Mouse (Mus musculus) Muller cell, postnatal 12 days (primary cell): ENCODE results near the gene 0610012G03Rik.
"Not testable (repeated sequence)": the region's sequence is repeated elsewhere in the genome, so short reads cannot be mapped to it uniquely, and the experiment has no call there.

Experiments used
- DNase-seq: peaks from one replicate; pipeline ENCODE4 v3.0.0-alpha.2; 2015; ENCODE audit errors: inconsistent ontology term

Gene 0610012G03Rik

GRCm38 (mm10) chr16:31948345-31948774 lies at the start of gene 0610012G03Rik, which contains the start of gene Ncbp2:
0610012G03Rik (minus strand) TSS chr16:31948494.
Ncbp2 (plus strand) TSS chr16:31948513.
- DNase-seq, result peak; percentile 94

- no peak for DNase-seq
Observed at GRCm38 (mm10) chr16:31996371-31996770, 48.1 kb upstream of the 0610012G03Rik start.

GRCm38 (mm10) chr16:31993946-31994345 lies 45.7 kb upstream of the 0610012G03Rik start:
- peak; percentile 15 for DNase-seq

GRCm38 (mm10) chr16:31993195-31993594 lies 44.9 kb upstream of the 0610012G03Rik start:
- DNase-seq, result no peak

DNA sequence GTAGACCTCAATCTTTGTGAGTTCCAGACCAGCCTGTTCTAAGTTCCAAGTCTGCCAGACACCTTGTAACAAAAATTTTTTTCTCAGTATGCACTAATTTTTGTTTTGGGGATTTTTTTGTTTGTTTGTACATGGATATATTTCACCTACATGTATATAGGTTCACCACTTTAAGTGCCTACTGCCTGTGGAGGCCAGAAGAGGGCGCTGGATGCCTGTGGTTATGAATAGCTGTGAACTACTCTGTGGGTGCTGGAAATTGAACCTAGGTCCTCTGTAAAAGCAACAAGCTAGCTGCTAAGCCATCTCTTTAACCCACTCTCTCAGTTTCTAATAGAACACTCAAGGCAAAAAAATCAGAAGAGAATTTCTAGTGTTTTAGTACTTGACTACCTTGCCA lies 43.7 kb upstream of the 0610012G03Rik start:
- DNase-seq, result no peak

DNA sequence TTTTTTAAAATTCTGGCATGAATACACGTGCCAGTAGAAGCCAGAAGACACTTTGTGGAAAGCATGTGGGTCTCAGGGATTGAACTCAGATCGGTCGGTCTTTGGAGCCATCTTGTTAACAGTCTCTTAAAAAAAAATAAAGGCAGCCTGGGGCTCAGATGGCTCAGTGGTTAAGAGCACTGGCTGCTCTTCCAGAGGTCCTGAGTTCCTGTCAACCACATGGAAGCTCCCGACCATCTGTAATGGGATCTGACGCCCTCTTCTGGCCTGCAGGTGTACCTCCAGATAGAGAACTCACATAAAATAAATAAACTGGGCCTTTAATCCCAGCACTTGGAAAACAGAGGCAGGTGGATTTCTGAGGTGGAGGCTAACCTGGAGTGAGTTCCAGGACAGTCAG lies 32.7 kb upstream of the 0610012G03Rik start:
- DNase-seq, result no peak

- no peak for DNase-seq
Observed at GRCm38 (mm10) chr16:31979501-31979900, 31.2 kb upstream of the 0610012G03Rik start.

GRCm38 (mm10) chr16:31975258-31975657 lies 27.0 kb upstream of the 0610012G03Rik start:
- no peak for DNase-seq

- no peak for DNase-seq
Observed at GRCm38 (mm10) chr16:31963224-31963623, 14.9 kb upstream of the 0610012G03Rik start.

DNA sequence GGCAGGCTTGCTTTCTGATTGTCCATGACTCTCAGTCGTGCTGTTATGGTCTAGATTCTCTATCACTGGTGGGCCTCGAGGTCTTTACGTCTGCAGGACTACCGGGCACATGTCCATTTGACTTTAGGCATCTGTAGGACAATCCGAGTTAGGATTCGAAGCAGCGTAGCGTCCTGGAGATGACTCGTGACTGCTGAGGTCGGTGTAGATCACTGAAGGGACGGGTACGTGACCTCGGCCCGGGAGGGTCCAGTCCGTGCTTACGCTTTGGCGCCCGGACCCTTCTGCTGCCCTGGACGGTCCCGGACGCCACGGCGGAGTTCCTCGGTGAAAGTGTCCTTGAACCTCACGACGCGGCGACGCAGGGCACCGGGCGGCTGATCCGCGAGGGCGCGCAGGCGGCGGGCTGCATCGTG lies 385 bp downstream of the 0610012G03Rik start:
- DNase-seq, result no peak

DNA sequence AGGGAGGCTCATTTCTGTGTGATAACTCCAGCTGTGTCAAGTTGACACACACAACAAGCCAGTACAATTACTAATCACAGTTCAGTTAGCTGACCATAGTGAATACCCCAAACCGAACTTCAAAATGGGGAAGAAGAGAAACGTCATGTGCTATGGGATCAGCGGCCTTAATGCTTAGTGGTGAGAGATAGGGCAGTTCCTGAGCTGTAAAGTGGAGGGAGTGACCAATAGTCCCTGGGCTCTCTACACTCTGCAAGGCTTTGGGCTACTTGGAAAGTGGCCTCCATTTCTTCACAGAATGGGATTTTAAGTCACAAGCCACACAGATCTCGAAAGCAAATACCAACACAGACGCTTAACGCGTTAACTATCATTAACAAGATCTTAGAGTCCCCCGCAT lies 961 bp downstream of the 0610012G03Rik start:
- no peak for DNase-seq

DNA sequence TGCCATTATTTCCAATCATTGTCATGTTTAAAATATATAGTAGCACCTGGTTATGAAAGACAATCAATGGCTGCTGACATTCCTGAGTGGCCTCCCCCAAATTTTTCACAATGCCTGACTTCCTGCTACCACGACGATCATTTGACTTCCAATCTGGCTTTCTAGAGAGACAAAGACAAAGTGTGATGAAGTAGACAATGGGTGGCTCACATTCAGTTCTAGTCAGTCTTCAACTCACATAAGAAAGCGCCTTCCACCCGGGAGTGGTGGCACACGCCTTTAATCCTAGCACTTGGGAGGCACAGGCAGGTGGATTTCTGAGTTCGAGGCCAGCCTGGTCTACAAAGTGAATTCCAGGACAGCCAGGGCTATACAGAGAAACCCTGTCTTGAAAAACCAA lies 2.3 kb downstream of the 0610012G03Rik start:
- DNase-seq, result not testable (repeated sequence)

- no peak for DNase-seq
Observed at GRCm38 (mm10) chr16:31945372-31945771, 2.9 kb downstream of the 0610012G03Rik start.

DNA sequence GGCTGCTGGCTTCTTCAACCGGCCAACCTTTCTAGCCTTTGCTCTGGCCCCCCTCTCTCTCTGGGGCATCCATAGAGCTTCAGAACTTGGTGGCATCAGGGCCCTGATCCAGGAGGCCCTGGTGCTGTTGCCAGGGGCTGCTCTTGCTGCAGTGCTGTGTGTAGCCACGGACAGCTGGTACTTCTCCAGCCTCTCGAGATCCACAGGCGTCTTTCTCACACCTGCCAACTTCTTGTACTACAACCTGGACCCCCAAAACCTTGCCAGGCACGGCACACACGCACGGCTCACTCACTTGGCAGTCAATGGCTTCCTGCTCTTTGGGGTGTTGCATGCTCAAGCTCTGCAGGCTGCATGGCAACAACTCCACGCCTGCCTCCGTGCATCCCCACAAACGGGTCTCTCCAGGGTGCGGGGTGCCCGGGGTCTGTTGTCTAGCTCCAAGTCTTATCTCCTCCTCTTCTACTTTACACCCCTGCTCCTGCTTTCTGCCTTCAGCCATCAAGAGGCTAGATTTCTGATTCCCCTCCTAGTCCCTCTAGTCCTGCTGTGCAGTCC lies 3.5 kb downstream of the 0610012G03Rik start:
- no peak for DNase-seq

GRCm38 (mm10) chr16:31943980-31944379 lies 4.3 kb downstream of the 0610012G03Rik start:
- peak; percentile 60 for DNase-seq

GRCm38 (mm10) chr16:31940586-31940985 lies 7.7 kb downstream of the 0610012G03Rik start:
- no peak for DNase-seq

- no peak for DNase-seq
Observed at GRCm38 (mm10) chr16:31938856-31939255, 9.4 kb downstream of the 0610012G03Rik start.

- no peak for DNase-seq
Observed at GRCm38 (mm10) chr16:31936568-31936967, 11.7 kb downstream of the 0610012G03Rik start.

GRCm38 (mm10) chr16:31935091-31935979 lies 13.0 kb downstream of the 0610012G03Rik start:
- peak; percentile 21 for DNase-seq

DNA sequence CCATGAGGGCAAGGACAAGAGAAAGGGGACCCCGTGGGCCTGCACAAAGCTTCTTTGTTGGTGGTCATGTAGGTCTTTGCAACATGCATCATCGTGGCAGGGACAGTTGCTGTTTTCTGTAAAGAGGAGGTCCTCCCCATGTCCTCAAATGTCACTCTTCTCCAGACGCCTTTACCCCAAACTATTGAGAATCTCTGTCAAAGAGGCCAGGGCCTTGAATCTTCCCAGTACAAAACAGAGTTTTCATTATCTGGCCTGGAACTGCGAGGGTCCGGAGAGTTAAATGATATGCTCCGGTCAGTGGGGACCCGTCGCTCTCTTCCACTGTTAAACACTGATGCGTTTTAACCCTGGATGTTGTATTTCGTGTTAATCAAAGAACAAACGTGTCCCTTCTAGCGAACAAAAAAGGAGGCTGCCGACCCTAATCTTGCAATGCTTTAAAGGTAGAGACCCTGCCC lies 13.7 kb downstream of the 0610012G03Rik start:
- peak; percentile 29 for DNase-seq

- peak; percentile 79 for DNase-seq
Observed at GRCm38 (mm10) chr16:31933751-31934549, 14.3 kb downstream of the 0610012G03Rik start, which contains the start of gene Pigz. Pigz (plus strand) TSS chr16:31933851.
